Mouse (Mus musculus) hindbrain, embryonic 10.5 days (tissue): ENCODE data around the gene Ubl7. TPM values are rescaled to one million over a fixed set of nuclear protein-coding genes. Genes with fewer than 3 reads are reported as not detected.

Source experiments
- DNase-seq: peaks from one replicate; pipeline ENCODE4 v3.0.0-alpha.2; 2017; ENCODE audit warnings: low spot score
- H3K27ac ChIP-seq: fragments of 300-500 bp; sonication (generic); 2 replicates; pipeline ENCODE4 v1.5.1; 2016; ENCODE audit warnings: mild to moderate bottlenecking, moderate library complexity
- H3K27me3 ChIP-seq: fragments of 300-500 bp; sonication (generic); 2 replicates; pipeline ENCODE4 v1.6.1; 2016; ENCODE audit warnings: mild to moderate bottlenecking; ENCODE audit not compliant: poor library complexity, insufficient read depth, severe bottlenecking
- H3K36me3 ChIP-seq: fragments of 300-500 bp; sonication (generic); 2 replicates; pipeline ENCODE4 v1.6.1; 2016; ENCODE audit warnings: mild to moderate bottlenecking, moderate library complexity
- H3K4me1 ChIP-seq: fragments of 300-500 bp; sonication (generic); replicated peaks from 2 replicates; pipeline ENCODE4 v1.6.1; 2016; ENCODE audit warnings: mild to moderate bottlenecking
- H3K4me3 ChIP-seq: fragments of 300-500 bp; sonication (generic); 2 replicates; pipeline ENCODE4 v1.5.1; 2016; ENCODE audit warnings: mild to moderate bottlenecking, moderate library complexity
- H3K9me3 ChIP-seq: fragments of 300-500 bp; sonication (generic); 2 replicates; pipeline ENCODE4 v1.6.1; 2016; ENCODE audit warnings: mild to moderate bottlenecking, moderate library complexity
- WGBS: fragments of 180-500 bp; shearing (Covaris S2); methylation state at CpG from one replicate; pipeline ENCODE4 v1.1.7; 2016; 5-methylcytosine and 5-hydroxymethylcytosine counted together
- polyA plus RNA-seq: library from polyadenylated mRNA; unstranded; fragments of >200 nt; fragmentation: Nextera tagmentation; extraction: Ambion mirVana; gene quantifications from 2 replicates; pipeline ENCODE4 v1.2.1, GENCODE M21; 2016

The Ubl7 gene
- polyA plus RNA-seq, 1 experiment from 2014 or later = 143 TPM

DNA sequence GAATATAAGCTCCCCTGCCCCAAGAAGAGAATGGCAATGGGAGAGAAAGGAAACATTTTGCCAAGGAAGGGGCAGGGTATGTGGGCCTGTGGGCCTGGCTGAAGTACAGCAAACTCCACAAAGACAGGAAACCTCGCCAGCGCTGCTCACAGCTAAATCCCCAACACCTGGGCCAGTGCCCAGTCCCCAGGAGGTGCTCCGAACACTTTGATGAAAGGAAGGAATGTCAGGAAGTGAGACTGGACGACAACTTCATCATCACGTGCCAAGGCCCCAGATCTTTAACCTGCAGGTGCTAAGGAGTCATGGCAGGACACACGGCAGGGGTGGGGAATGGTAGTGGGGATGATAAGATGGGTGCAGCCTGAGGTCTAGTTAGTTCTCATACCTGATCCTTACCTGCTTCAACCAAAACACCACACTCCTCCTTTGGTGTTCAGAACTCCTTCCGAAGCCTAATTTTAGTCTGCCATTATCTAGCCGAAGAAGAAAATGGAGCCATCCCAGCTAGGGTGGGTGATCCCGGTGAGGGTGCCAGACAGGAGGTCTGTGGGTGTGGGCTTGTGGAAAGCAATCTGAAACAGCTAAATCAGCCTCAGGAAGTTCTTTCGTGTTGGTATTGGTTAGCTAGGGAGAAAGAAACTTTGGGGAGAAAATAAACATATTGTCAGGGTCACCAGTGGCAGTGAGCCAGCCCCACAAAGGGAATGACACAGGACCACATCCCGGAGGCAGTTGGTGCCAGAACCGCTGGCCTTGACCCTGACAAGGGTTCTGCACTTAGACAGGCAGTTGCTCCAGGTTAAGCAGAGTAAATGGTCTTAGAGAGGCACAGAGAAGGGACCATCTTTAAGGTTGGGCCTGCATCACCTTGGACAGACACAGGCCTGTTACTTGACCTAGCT, 54.8 kb downstream of the Ubl7 start:
- Histone ChIP-seq H3K27ac (no peak overlapping the region), H3K4me3 (no peak overlapping the region), H3K9me3 (no peaks in the 10 kb centered on the region), H3K27me3 (no peaks in the 10 kb centered on the region; the same call in 1 of the 2 replicates), H3K4me1 (peaks cover 50% of the 10 kb centered on the region), H3K36me3 (peaks cover 8% of the 10 kb centered on the region; the same call in 1 of the 2 replicates)
- WGBS = 78% methylated on average over 12 of the region's 12 CpGs
- DNase-seq = no peak

DNA sequence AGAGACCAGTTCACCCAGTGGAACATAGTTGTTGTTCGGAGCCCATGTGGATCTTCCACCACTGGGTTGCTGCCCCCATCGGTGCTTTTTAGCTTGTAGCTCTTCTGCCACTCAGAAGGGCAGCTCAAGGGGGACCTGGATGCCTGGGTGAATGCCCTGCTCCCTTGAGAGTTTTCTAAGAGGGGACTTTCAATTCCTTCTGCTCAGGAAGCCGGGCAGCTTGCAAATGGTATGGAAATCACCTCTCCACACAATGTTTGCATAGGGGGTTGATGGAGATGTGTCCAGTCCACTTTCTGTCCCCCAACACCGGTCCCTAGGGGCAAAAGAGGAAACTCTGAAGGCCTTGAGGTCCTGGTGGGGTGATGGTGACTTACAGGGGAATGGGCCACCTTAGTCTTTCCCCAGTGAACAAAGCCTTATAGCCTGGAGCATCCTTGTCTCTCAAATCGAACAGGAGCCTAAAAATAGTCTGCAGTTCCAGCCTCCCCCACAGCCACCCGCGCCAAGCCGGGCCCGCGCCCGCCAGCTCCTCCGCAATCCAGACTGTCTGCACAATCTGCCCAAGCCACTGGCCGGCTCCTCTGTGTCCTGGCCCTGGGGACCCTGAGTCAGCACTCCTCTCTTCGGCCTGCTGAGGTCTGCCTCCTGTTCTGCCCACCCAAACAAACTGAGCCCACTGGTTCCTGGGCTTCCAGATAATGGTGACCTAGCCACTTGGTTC, 56.6 kb downstream of the Ubl7 start:
- no peak for DNase-seq
- Histone ChIP-seq H3K36me3 (no peaks in the 10 kb centered on the region), H3K4me3 (no peak overlapping the region), H3K4me1 (peaks cover 46% of the 10 kb centered on the region), H3K9me3 (no peaks in the 10 kb centered on the region), H3K27me3 (no peaks in the 10 kb centered on the region), H3K27ac (peak overlapping the region; percentile 6; the same call in 1 of the 2 replicates)
- 79% methylated on average over 14 of the region's 14 CpGs for WGBS

DNA sequence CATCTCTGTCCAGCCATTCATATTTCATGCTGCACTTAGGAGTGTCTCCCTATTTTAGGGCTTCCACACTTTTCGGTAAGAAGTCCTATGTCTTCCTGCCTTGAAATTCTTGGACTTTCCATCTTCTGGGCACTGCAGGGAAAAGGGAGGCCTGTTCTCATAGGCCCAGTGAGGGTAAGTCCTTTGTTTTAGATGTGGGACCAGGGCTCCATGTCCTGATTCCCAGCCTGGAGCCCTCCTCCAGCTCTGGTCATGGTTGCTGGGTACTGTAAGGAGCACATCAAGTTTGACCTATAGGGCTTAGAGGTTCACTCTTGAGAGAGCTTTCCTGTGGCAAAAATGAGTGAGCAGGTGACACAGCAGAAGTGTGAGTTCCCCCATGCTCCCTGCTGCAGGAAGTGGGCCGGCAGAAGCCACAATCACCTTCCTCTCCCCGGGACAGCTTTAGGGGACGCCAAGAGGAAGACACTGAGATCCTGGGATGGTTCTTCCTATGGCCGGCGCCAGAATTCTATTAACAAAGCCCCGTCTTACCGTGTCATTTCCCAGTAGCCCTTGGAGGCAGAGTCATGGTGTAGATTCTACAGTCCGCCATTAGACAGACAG, 57.5 kb downstream of the Ubl7 start:
- Histone ChIP-seq H3K27ac (no peak overlapping the region), H3K36me3 (no peaks in the 10 kb centered on the region), H3K4me1 (peaks cover 47% of the 10 kb centered on the region), H3K27me3 (no peaks in the 10 kb centered on the region), H3K9me3 (no peaks in the 10 kb centered on the region), H3K4me3 (no peak overlapping the region)
- WGBS = 90% methylated on average over 9 of the region's 9 CpGs
- no peak for DNase-seq

- 89% methylated on average over 8 of the region's 8 CpGs for WGBS
- Histone ChIP-seq H3K27me3 (no peaks in the 10 kb centered on the region), H3K27ac (no peak overlapping the region; the same call in 1 of the 2 replicates), H3K4me3 (no peak overlapping the region), H3K36me3 (no peaks in the 10 kb centered on the region), H3K4me1 (peaks cover 50% of the 10 kb centered on the region), H3K9me3 (no peaks in the 10 kb centered on the region)
- no peak for DNase-seq
Observed at GRCm38 (mm10) chr9:57968783-57969542, 58.2 kb downstream of the Ubl7 start.

DNA sequence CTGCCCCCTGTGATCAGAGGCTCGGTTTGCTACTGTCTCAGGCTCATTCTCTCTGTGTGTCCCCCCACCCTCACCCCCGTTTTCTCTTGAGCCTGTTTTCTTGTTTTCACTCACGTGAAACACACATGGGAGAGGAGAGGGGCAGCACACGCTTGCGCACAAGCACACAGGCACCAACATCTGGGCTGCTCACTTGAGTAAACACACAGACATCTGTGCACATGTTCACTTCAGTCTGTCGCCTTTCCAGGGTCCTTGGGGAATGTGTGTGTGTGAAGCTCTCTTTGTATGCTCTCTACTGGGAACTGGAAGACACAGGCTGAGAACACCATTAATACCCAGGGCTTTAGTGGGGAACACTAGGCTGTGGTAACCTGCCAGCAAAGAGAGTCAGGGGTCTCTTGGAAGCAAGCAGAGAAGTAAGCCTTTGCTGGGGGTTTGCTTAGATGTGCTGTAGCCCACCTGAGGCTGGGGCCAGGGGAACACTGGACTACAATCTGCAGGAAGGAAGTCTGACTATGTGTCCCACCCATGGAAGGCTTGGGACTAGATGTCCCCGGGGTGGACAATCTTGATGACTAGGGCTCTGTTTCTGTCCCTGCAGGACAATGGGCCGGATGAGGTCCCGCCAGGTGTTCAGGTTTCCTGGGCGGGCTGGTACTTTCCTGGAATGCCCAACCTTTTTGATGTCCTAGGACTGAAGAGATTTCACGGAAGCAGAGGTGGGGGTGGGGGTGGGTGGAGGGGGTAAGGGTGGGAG, 59.1 kb downstream of the Ubl7 start:
- 77% methylated on average over 11 of the region's 11 CpGs for WGBS
- no peaks in the 10 kb centered on the region for H3K36me3 ChIP-seq
- no peaks in the 10 kb centered on the region for H3K27me3 ChIP-seq
- peaks cover 40% of the 10 kb centered on the region for H3K4me1 ChIP-seq
- H3K9me3 ChIP-seq = no peaks in the 10 kb centered on the region
- H3K4me3 ChIP-seq = no peak overlapping the region
- H3K27ac ChIP-seq = peak overlapping the region; percentile 50; the same call in 1 of the 2 replicates
- no peak for DNase-seq

DNA sequence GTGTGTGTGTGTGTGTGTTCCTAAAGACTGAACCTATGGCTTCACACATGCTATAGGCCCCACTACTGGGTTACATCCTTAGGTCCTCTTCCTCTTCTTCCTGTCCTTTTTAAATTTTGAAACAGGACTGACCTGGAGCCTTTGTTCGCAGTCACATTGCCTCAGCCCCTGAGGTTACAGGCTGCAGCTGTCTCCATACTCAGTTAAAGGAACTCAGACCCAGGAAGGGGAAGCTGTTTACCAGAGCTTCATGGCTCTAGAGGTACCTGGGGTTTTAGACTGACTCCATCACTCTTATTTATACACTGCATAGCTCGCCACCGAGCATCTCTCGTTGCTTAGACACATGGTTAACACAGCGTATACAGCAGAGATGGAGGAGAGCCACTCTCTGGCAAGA, 60.6 kb downstream of the Ubl7 start:
- Histone ChIP-seq H3K4me3 (no peak overlapping the region), H3K36me3 (no peaks in the 10 kb centered on the region), H3K27me3 (no peaks in the 10 kb centered on the region), H3K27ac (peak overlapping the region; percentile 56; the same call in 1 of the 2 replicates), H3K4me1 (peaks cover 36% of the 10 kb centered on the region), H3K9me3 (no peaks in the 10 kb centered on the region)
- 94% methylated on average over 5 of the region's 5 CpGs for whole genome bisulfite sequencing
- DNase-seq = no peak

GRCm38 (mm10) chr9:57972141-57972591, 61.4 kb downstream of the Ubl7 start:
- Histone ChIP-seq H3K4me3 (no peak overlapping the region), H3K27ac (peak overlapping the region; percentile 56; the same call in 1 of the 2 replicates), H3K4me1 (peaks cover 36% of the 10 kb centered on the region), H3K9me3 (no peaks in the 10 kb centered on the region), H3K36me3 (no peaks in the 10 kb centered on the region), H3K27me3 (no peaks in the 10 kb centered on the region)
- 65% methylated on average over 9 of the region's 9 CpGs for WGBS
- no peak for DNase-seq

DNA sequence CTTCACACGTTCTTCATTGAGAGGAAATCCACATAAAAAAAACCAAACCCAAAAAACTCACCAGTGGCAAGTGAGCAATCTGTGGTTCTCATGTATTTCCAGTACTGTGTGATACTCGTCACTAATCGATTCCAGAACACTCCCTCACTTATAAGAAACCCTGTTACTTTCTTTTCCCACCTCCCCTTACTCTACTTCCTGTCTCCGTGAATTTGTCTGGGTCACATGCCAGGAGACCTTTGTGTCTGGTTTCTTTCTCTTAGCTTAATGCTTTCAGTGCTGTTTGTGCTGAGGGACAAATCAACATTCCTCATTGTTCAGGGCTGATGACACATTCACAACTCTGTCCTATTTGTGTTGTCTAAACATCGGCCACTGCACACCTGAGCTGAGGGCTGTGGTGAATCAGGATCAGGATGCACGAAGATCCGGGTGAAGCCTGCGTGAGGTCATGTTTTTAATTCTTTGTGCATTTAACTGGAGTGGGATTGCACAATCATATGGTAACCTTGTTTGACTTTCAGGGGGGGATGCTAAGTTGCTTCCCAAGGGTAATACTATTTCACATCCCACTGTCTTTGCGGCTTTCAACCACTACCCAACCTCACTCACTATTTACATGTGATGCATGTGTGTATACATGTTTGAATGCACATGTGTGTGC, 62.1 kb downstream of the Ubl7 start:
- 67% methylated on average over 9 of the region's 9 CpGs for WGBS
- DNase-seq = no peak
- H3K27ac ChIP-seq = peak overlapping the region; percentile 40

GRCm38 (mm10) chr9:57973440-57974066, 62.8 kb downstream of the Ubl7 start:
- Histone ChIP-seq H3K9me3 (0 out of 2 replicates have a peak, but pooled peaks cover 4% of the 10 kb centered on the region), H3K4me3 (no peak overlapping the region), H3K27me3 (no peaks in the 10 kb centered on the region), H3K36me3 (no peaks in the 10 kb centered on the region), H3K27ac (peak overlapping the region; percentile 40), H3K4me1 (peaks cover 31% of the 10 kb centered on the region)
- 80% methylated on average over 6 of the region's 6 CpGs for WGBS
- DNase-seq = no peak

More for the DNA sequence above, 62.1 kb downstream of the Ubl7 start:
- H3K4me3 ChIP-seq = no peak overlapping the region
- no peaks in the 10 kb centered on the region for H3K27me3 ChIP-seq
- H3K9me3 ChIP-seq = 0 out of 2 replicates have a peak, but pooled peaks cover 4% of the 10 kb centered on the region
- no peaks in the 10 kb centered on the region for H3K36me3 ChIP-seq
- H3K4me1 ChIP-seq = peaks cover 31% of the 10 kb centered on the region

DNA sequence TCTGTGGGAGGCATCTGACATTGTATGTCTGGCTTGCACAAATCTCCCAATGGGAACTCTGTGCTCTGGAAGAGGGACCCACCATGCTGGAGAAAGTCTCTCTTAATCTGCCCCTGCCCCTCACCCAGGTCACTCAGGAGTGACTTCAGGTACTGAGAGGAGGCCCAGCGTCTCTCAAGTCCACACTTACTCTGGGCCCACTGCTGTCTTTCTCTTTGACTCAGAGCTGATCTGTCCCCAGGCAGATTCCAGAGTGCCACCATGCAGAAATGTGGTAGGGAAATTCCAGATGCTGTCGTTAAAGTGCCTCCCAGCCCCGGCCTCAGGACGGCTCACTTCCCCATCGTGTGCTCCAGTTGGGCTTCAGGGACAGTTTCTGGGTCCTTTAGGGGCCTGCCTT, 63.4 kb downstream of the Ubl7 start:
- WGBS = 75% methylated on average over 5 of the region's 5 CpGs
- no peak overlapping the region for H3K27ac ChIP-seq
- no peaks in the 10 kb centered on the region for H3K36me3 ChIP-seq
- H3K4me3 ChIP-seq = no peak overlapping the region
- peaks cover 31% of the 10 kb centered on the region for H3K4me1 ChIP-seq
- no peak for DNase-seq
- no peaks in the 10 kb centered on the region for H3K27me3 ChIP-seq
- H3K9me3 ChIP-seq = 0 out of 2 replicates have a peak, but pooled peaks cover 4% of the 10 kb centered on the region
